Mouse (Mus musculus): ENCODE measurements around the gene Ndufs3. TPM values are rescaled to one million over a fixed set of nuclear protein-coding genes. Genes with fewer than 3 reads are reported as not detected.
"Not testable (repeated sequence)": the region's sequence is repeated elsewhere in the genome, so short reads cannot be mapped to it uniquely, and the experiment has no call there.

The Ndufs3 gene
- polyA plus RNA-seq, 1 experiment from 2014 or later, result 195 TPM

- WGBS, result 87% methylated on average over 3 of the region's 3 CpGs
These were observed 10.3 kb downstream of the Ndufs3 start for GRCm38 (mm10) chr2:90894299-90894677.

GRCm38 (mm10) chr2:90893673-90894298 is 10.8 kb downstream of the Ndufs3 start:
- no peak overlapping the region for H3K4me2 ChIP-seq (replicated peaks)
- H3K9ac ChIP-seq, result no peak overlapping the region
- no peak for ATAC-seq (ENCODE audit: low FRiP score, low read depth)
- H3K4me1 ChIP-seq, result peaks cover 20% of the 10 kb centered on the region
- H3K27ac ChIP-seq, result no peak overlapping the region
- peaks cover 56% of the 10 kb centered on the region for H3K36me3 ChIP-seq
- peaks cover 18% of the 10 kb centered on the region for H3K27me3 ChIP-seq (replicated peaks)
- no peaks in the 10 kb centered on the region for H3K9me3 ChIP-seq
- H3K4me3 ChIP-seq, result no peak overlapping the region
- 88% methylated on average over 6 of the region's 6 CpGs for WGBS

More at GRCm38 (mm10) chr2:90894299-90894677, 10.3 kb downstream of the Ndufs3 start:
- not testable (repeated sequence) for H3K4me3 ChIP-seq; ATAC-seq (ENCODE audit: low FRiP score, low read depth); H3K9me3 ChIP-seq; H3K4me2 ChIP-seq (replicated peaks); H3K9ac ChIP-seq; H3K27ac ChIP-seq
- Histone ChIP-seq H3K27me3 (replicated peaks) (peaks cover 13% of the 10 kb centered on the region), H3K4me1 (peaks cover 16% of the 10 kb centered on the region), H3K36me3 (peaks cover 60% of the 10 kb centered on the region)

GRCm38 (mm10) chr2:90889550-90890548 is 14.8 kb downstream of the Ndufs3 start:
- Histone ChIP-seq H3K4me2 (replicated peaks) (peak overlapping the region; percentile 65), H3K27ac (peak overlapping the region; percentile 39; the same call in 1 of the 2 replicates), H3K27me3 (replicated peaks) (peaks cover 55% of the 10 kb centered on the region), H3K9me3 (no peaks in the 10 kb centered on the region), H3K9ac (peak overlapping the region; percentile 63), H3K4me1 (peaks cover 39% of the 10 kb centered on the region), H3K36me3 (peaks cover 20% of the 10 kb centered on the region), H3K4me3 (peak overlapping the region; percentile 52)
- ATAC-seq (ENCODE audit: low FRiP score, low read depth), result peak; percentile 52
- 3% methylated on average over 120 of the region's 133 CpGs for WGBS

DNA sequence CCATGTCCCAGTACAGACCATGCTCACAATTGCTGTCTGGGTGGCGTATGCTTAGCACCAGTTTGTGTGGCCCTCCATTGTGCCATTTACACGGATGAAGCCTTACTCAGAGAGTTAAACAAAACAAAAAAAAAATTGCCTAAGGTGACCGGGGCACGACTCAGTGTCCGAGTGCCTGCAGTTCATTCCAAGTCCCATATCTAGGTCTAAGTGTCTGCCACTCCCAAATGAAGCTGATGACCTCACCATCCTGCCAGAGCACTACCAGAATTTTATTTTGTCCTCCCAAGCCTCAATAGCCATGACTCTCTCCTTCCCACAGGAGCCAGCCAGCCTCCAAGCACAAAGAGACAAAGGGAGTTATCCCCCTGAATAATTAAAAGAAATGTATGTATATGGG is 17.0 kb downstream of the Ndufs3 start:
- Histone ChIP-seq H3K9ac (peak overlapping the region; percentile 64; the same call in 1 of the 2 replicates), H3K27me3 (replicated peaks) (peaks cover 63% of the 10 kb centered on the region), H3K27ac (no peak overlapping the region), H3K4me3 (peak overlapping the region; percentile 43), H3K36me3 (peaks cover 10% of the 10 kb centered on the region), H3K4me2 (replicated peaks) (peak overlapping the region; percentile 69), H3K9me3 (no peaks in the 10 kb centered on the region), H3K4me1 (peaks cover 44% of the 10 kb centered on the region)
- 72% methylated on average over 5 of the region's 5 CpGs for WGBS
- no peak for ATAC-seq (ENCODE audit: low FRiP score, low read depth)

GRCm38 (mm10) chr2:90886436-90886835 is 18.2 kb downstream of the Ndufs3 start:
- H3K9ac ChIP-seq, result peak overlapping the region; percentile 64
- H3K4me1 ChIP-seq, result peaks cover 41% of the 10 kb centered on the region
- H3K9me3 ChIP-seq, result no peaks in the 10 kb centered on the region
- ATAC-seq (ENCODE audit: low FRiP score, low read depth), result no peak
- H3K4me3 ChIP-seq, result peak overlapping the region; percentile 43
- no peaks in the 10 kb centered on the region; the same call in 1 of the 2 replicates for H3K36me3 ChIP-seq
- H3K4me2 ChIP-seq (replicated peaks), result peak overlapping the region; percentile 69
- 24% methylated on average over 6 of the region's 6 CpGs for WGBS
- H3K27ac ChIP-seq, result 0 out of 2 replicates have a peak overlapping the region, but pooled peaks have one; percentile 38
- H3K27me3 ChIP-seq (replicated peaks), result peaks cover 59% of the 10 kb centered on the region

DNA sequence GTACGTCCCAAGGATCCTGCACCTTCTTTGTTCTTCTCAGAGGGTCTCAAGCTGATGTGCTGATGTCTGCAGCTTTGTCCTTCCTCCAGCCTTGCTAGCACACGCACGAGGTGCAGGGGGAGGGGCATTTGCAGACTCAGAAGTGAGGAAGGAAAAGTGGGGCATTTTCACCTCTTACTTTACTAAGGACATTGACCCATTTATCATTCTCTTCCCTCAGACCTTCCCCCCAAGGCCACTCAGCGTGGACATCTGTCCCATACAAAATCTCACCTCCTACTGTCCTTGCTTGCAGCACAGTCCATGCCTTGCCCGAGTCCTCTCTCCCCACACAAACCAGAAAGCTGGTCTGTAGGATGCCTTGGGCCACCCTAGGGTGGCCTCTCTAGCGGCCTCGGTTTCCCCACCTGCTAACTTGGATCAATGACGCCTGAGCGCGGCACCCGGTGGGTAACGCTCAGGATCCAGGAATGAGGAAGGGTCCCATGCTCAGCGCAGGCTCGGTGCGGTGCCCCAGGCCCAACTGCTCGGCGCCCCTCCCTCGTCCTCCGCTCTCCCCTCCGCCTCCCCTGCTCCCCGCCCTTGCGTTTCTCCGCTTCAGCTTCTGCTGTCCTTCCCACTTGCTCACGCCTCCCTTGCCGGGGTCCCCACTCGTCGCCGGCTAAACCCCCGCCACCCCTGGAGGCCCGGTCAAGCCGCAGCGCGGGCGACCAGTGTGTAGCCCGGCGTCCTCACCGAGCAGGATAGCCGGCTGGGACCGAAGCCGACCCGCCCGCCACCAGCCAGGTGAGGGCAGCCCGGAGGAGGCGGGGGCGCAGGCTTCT is 19.2 kb downstream of the Ndufs3 start, which contains the start of gene C1qtnf4:
Gene C1qtnf4 (plus strand): TSS at position 643 of the 824 bp plus-strand sequence.
- Histone ChIP-seq H3K36me3 (no peaks in the 10 kb centered on the region), H3K4me1 (peaks cover 39% of the 10 kb centered on the region), H3K4me3 (peak within 1 kb of the TSS; percentile 43), H3K4me2 (replicated peaks) (peak within 1 kb of the TSS; percentile 69), H3K9ac (peak within 1 kb of the TSS; percentile 64), H3K27ac (peak within 1 kb of the TSS; percentile 38), H3K9me3 (no peaks in the 10 kb centered on the region), H3K27me3 (replicated peaks) (peaks cover 59% of the 10 kb centered on the region)
- peak; percentile 72 for ATAC-seq (ENCODE audit: low FRiP score, low read depth)
- WGBS, result 1% methylated on average over 45 of the region's 45 CpGs

DNA sequence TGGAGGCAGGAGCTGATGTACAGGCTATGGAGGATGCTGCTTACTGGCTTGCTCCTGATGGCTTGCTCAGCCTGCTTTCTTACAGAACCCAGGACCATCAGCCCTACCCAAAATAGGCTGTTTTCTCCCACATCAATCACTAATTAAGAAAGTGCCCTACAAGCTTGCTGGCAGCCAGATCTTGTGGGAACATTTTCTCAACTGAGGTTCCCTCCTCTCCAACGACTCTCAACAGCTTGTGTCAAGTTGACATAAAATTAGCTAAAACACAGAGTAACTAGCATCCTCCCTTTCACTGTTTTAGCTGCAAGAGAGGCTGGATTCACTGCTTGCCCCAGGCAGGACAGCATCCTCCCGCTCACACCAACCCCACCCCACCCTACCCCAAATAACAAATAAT is 22.8 kb downstream of the Ndufs3 start:
- no peak overlapping the region for H3K4me2 ChIP-seq (replicated peaks)
- peaks cover 27% of the 10 kb centered on the region for H3K27me3 ChIP-seq (replicated peaks)
- H3K36me3 ChIP-seq, result no peaks in the 10 kb centered on the region
- ATAC-seq (ENCODE audit: low FRiP score, low read depth), result no peak
- H3K4me3 ChIP-seq, result no peak overlapping the region
- H3K9me3 ChIP-seq, result no peaks in the 10 kb centered on the region
- 89% methylated on average over 2 of the region's 2 CpGs for WGBS
- no peak overlapping the region for H3K9ac ChIP-seq
- no peak overlapping the region for H3K27ac ChIP-seq
- peaks cover 16% of the 10 kb centered on the region for H3K4me1 ChIP-seq

DNA sequence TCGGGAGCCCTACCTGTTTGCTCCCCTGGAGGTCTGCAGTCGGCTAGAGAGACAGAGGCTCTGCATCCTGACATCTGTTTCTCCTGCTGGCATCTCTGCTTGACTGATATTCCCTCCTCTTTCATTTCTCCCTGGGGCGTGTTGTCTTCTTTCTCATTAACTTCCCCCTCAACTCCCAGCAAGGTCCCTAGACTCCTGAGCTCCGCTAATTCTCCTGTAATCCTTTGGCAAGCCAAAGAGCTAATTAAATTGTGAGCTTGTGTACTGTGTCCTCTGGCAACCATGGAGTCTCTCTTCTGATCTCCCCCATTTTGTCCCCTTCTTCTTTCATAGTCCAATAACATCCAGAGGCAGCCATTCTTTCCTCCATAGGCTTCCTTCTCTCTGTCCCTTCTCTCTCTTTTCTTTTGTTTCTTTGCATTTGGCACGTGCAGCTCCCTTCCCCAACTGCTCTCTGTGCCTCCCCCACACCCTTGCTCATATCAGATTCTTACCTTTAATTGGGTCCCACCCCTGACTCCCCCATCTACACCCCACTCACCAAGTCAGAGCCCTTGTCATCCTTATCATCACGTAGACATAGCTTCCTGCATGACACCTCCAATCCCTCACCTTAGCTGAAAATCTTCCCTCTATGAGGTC is 24.4 kb downstream of the Ndufs3 start:
- no peak overlapping the region for H3K9ac ChIP-seq
- WGBS, result 31% methylated on average over 6 of the region's 6 CpGs
- no peaks in the 10 kb centered on the region for H3K36me3 ChIP-seq
- H3K4me3 ChIP-seq, result no peak overlapping the region
- no peak overlapping the region for H3K27ac ChIP-seq
- H3K4me1 ChIP-seq, result peaks cover 9% of the 10 kb centered on the region
- no peaks in the 10 kb centered on the region for H3K9me3 ChIP-seq
- peaks cover 11% of the 10 kb centered on the region for H3K27me3 ChIP-seq (replicated peaks)
- no peak overlapping the region for H3K4me2 ChIP-seq (replicated peaks)
- ATAC-seq (ENCODE audit: low FRiP score, low read depth), result no peak

- ATAC-seq (ENCODE audit: low FRiP score, low read depth), result no peak
- H3K9ac ChIP-seq, result no peak overlapping the region
- H3K4me2 ChIP-seq (replicated peaks), result no peak overlapping the region
- H3K27ac ChIP-seq, result no peak overlapping the region
- no peaks in the 10 kb centered on the region for H3K36me3 ChIP-seq
- peaks cover 4% of the 10 kb centered on the region; the same call in 1 of the 2 replicates for H3K27me3 ChIP-seq (replicated peaks)
- no peak overlapping the region for H3K4me3 ChIP-seq
- no peaks in the 10 kb centered on the region for H3K9me3 ChIP-seq
- H3K4me1 ChIP-seq, result 0 out of 2 replicates have a peak, but pooled peaks cover 2% of the 10 kb centered on the region
These were observed 25.2 kb downstream of the Ndufs3 start for GRCm38 (mm10) chr2:90879419-90879818.

GRCm38 (mm10) chr2:90877584-90878259 is 26.9 kb downstream of the Ndufs3 start:
- Histone ChIP-seq H3K4me3 (no peak overlapping the region), H3K9ac (no peak overlapping the region), H3K4me2 (replicated peaks) (no peak overlapping the region), H3K36me3 (no peaks in the 10 kb centered on the region), H3K27me3 (replicated peaks) (no peaks in the 10 kb centered on the region), H3K27ac (no peak overlapping the region), H3K4me1 (no peaks in the 10 kb centered on the region), H3K9me3 (no peaks in the 10 kb centered on the region)
- no peak for ATAC-seq (ENCODE audit: low FRiP score, low read depth)
- WGBS, result 70% methylated on average over 5 of the region's 5 CpGs

- Histone ChIP-seq H3K9me3 (no peaks in the 10 kb centered on the region), H3K27me3 (replicated peaks) (no peaks in the 10 kb centered on the region), H3K4me2 (replicated peaks) (no peak overlapping the region), H3K4me3 (no peak overlapping the region), H3K36me3 (no peaks in the 10 kb centered on the region), H3K27ac (no peak overlapping the region), H3K9ac (no peak overlapping the region), H3K4me1 (no peaks in the 10 kb centered on the region)
- WGBS, result 76% methylated on average over 2 of the region's 2 CpGs
- no peak for ATAC-seq (ENCODE audit: low FRiP score, low read depth)
These were observed 29.4 kb downstream of the Ndufs3 start for GRCm38 (mm10) chr2:90875239-90875638.

All from neural tube, embryonic 12.5 days (tissue).